Mouse (Mus musculus) myocyte (in vitro differentiated cells): ENCODE results near the gene Gsk3b.

Experiments used
- POLR2A ChIP-seq: IDR thresholded peaks from one replicate; pipeline ENCODE4 v1.6.1; 2011; ENCODE audit warnings: low read depth, mild to moderate bottlenecking, control low read depth, moderate library complexity; ENCODE audit not compliant: insufficient read length
- USF1 ChIP-seq: IDR thresholded peaks from one replicate; pipeline ENCODE4 v1.6.1; 2011; ENCODE audit warnings: low read depth, mild to moderate bottlenecking, control low read depth, moderate library complexity

DNA sequence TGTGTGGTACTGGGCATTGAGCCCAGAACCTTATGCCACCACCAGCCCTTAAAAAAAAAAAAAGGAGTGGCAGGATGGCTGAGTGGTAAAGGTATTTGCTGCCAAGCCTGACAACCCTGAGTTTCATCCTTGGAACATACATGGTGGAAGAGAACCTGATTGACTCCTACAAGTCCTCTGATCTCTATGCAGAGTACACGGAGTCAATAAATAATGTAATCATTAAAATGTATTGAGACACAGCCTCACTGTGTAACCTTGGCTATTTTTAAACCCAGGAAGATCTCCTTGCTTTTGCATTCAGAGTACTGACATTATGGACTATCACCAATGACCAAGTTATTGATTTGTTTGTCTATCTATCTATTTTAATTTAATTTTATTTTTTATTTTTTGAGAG is 30.9 kb upstream of the Gsk3b start:
- TF ChIP-seq POLR2A (no peak), USF1 (no peak)
